Mouse (Mus musculus) olfactory bulb, adult 2 months (tissue): ENCODE results near the gene Actl7a.

ENCODE experiments used
- CTCF ChIP-seq: fragments of 200-500 bp; IDR thresholded peaks from 2 replicates; pipeline ENCODE4 v1.5.1; 2012; ENCODE audit warnings: low read depth, mild to moderate bottlenecking, low read length, moderate library complexity; ENCODE audit not compliant: insufficient read depth
- POLR2A ChIP-seq: fragments of 200-500 bp; IDR thresholded peaks from 2 replicates; pipeline ENCODE4 v1.6.1; 2012; ENCODE audit warnings: mild to moderate bottlenecking, low read depth, low read length, moderate library complexity; ENCODE audit not compliant: insufficient read depth

DNA sequence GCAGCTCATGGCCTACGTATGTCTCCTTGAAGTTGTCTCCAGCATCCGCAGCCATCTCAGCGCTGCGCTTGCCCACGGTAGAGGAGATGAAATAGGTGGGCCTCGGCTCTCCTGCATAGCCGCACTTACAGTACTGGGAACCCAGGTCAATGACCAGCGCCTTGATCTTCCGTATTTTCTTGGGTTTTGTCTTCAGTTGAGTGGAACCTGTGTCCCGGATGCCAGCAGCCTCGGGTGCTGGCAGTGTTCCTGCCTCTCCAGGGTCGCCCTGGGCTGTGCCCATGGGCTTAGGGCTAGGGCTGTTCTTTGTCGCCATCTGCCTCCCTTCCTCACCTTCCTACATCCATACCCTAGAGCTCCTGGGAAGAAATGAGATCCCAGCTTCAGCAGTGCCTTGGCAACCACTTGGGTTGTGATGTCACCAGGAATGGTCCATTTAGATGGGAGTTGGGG is 2.1 kb upstream of the Actl7a start, which contains the start of gene Actl7b:
- TF ChIP-seq POLR2A (no peak), CTCF (no peak)
